Mouse (Mus musculus): Measurements from ENCODE around the gene Gif.

Gif gene

GRCm38 (mm10) chr19:11747298-11747697, at the start of gene Gif:
Gene Gif, plus strand, starts transcription at chr19:11747554.
- DNase-seq (ENCODE audit: extremely low spot score, low spot score), result no peak

- no peak for DNase-seq (ENCODE audit: extremely low spot score, low spot score)
These were observed 49.0 kb upstream of the Gif start for GRCm38 (mm10) chr19:11698342-11698741.

GRCm38 (mm10) chr19:11712451-11712850, 34.9 kb upstream of the Gif start:
- DNase-seq (ENCODE audit: extremely low spot score, low spot score), result no peak

- no peak for DNase-seq (ENCODE audit: extremely low spot score, low spot score)
These were observed 27.3 kb upstream of the Gif start for GRCm38 (mm10) chr19:11720071-11720470.

- DNase-seq (ENCODE audit: extremely low spot score, low spot score), result no peak
These were observed 23.5 kb upstream of the Gif start for GRCm38 (mm10) chr19:11723870-11724269.

GRCm38 (mm10) chr19:11724275-11724674, 23.1 kb upstream of the Gif start:
- DNase-seq (ENCODE audit: extremely low spot score, low spot score), result no peak

- DNase-seq (ENCODE audit: extremely low spot score, low spot score), result no peak
These were observed 21.4 kb upstream of the Gif start for GRCm38 (mm10) chr19:11725915-11726314.

- DNase-seq (ENCODE audit: extremely low spot score, low spot score), result no peak
These were observed 20.1 kb upstream of the Gif start for GRCm38 (mm10) chr19:11727304-11727703.

GRCm38 (mm10) chr19:11730278-11730677, 17.1 kb upstream of the Gif start:
- DNase-seq (ENCODE audit: extremely low spot score, low spot score), result no peak

- no peak for DNase-seq (ENCODE audit: extremely low spot score, low spot score)
These were observed 10.9 kb upstream of the Gif start for GRCm38 (mm10) chr19:11736455-11736854.

GRCm38 (mm10) chr19:11745680-11746079, 1.7 kb upstream of the Gif start:
- DNase-seq (ENCODE audit: extremely low spot score, low spot score), result no peak

GRCm38 (mm10) chr19:11765059-11765458, 17.7 kb downstream of the Gif start:
- DNase-seq (ENCODE audit: extremely low spot score, low spot score), result no peak

GRCm38 (mm10) chr19:11766413-11766812, 19.1 kb downstream of the Gif start:
- DNase-seq (ENCODE audit: extremely low spot score, low spot score), result no peak

- no peak for DNase-seq (ENCODE audit: extremely low spot score, low spot score)
These were observed 20.8 kb downstream of the Gif start for GRCm38 (mm10) chr19:11768163-11768562.

- no peak for DNase-seq (ENCODE audit: extremely low spot score, low spot score)
These were observed 22.0 kb downstream of the Gif start for GRCm38 (mm10) chr19:11769257-11769920.

- DNase-seq (ENCODE audit: extremely low spot score, low spot score), result peak; percentile 90
These were observed 23.0 kb downstream of the Gif start, which contains the start of gene Mrpl16 for GRCm38 (mm10) chr19:11770205-11770892. Gene Mrpl16, plus strand, starts transcription at chr19:11770391.

GRCm38 (mm10) chr19:11777191-11777865, 30.0 kb downstream of the Gif start:
- DNase-seq (ENCODE audit: extremely low spot score, low spot score), result peak; percentile 68

GRCm38 (mm10) chr19:11785409-11786154, 38.2 kb downstream of the Gif start:
- DNase-seq (ENCODE audit: extremely low spot score, low spot score), result no peak

GRCm38 (mm10) chr19:11787826-11788225, 40.5 kb downstream of the Gif start:
- DNase-seq (ENCODE audit: extremely low spot score, low spot score), result no peak

- no peak for DNase-seq (ENCODE audit: extremely low spot score, low spot score)
These were observed 41.5 kb downstream of the Gif start for GRCm38 (mm10) chr19:11788876-11789275.

- no peak for DNase-seq (ENCODE audit: extremely low spot score, low spot score)
These were observed 44.5 kb downstream of the Gif start for GRCm38 (mm10) chr19:11791825-11792224.

Measured in neural tube, embryonic 10.5 days (tissue).